Mouse (Mus musculus) liver, adult 2 months (tissue): Measurements from ENCODE around the gene Nt5c3b. TPM values are rescaled to one million over a fixed set of nuclear protein-coding genes. Genes with fewer than 3 reads are reported as not detected.

Experiments
- DNase-seq: peaks from one replicate; pipeline ENCODE4 v3.0.0-alpha.2; 2011; ENCODE audit warnings: low read depth, low spot score; ENCODE audit errors: extremely low read depth
- H3K27ac ChIP-seq: fragments of 200-500 bp; replicated peaks from 2 replicates; pipeline ENCODE4 v1.5.1; 2012; ENCODE audit warnings: low read depth, mild to moderate bottlenecking, control low read depth, inconsistent platforms, low read length; ENCODE audit not compliant: insufficient read depth
- H3K27me3 ChIP-seq: fragments of 200-500 bp; 2 replicates; pipeline ENCODE4 v1.6.1; 2012; ENCODE audit warnings: mild to moderate bottlenecking, moderate library complexity, low read length, inconsistent platforms; ENCODE audit not compliant: control insufficient read depth, insufficient read depth
- H3K36me3 ChIP-seq: fragments of 200-500 bp; 2 replicates; pipeline ENCODE4 v1.6.1; 2012; ENCODE audit warnings: low read length, inconsistent platforms; ENCODE audit not compliant: control insufficient read depth, insufficient read depth
- H3K4me1 ChIP-seq: fragments of 200-500 bp; 2 replicates; pipeline ENCODE4 v1.6.1; 2011; ENCODE audit warnings: low read length; ENCODE audit not compliant: control insufficient read depth, insufficient read depth
- H3K4me3 ChIP-seq: fragments of 200-500 bp; 2 replicates; pipeline ENCODE4 v1.5.1; 2011; ENCODE audit warnings: low read depth, mild to moderate bottlenecking, control low read depth, low read length, moderate library complexity; ENCODE audit not compliant: insufficient read depth
- H3K79me2 ChIP-seq: fragments of 200-500 bp; 2 replicates; pipeline ENCODE4 v1.6.1; 2012; ENCODE audit warnings: inconsistent platforms, mild to moderate bottlenecking, low read length, moderate library complexity; ENCODE audit not compliant: control insufficient read depth, insufficient read depth
- H3K9ac ChIP-seq: fragments of 200-500 bp; 2 replicates; pipeline ENCODE4 v1.6.1; 2012; ENCODE audit warnings: low read depth, mild to moderate bottlenecking, control low read depth, inconsistent platforms, low read length
- CTCF ChIP-seq: fragments of 200-500 bp; IDR thresholded peaks from 2 replicates; pipeline ENCODE4 v1.5.1; 2011; ENCODE audit warnings: low read depth, low read length, control low read depth
- POLR2A ChIP-seq: fragments of 200-500 bp; IDR thresholded peaks from 2 replicates; pipeline ENCODE4 v1.6.1; 2011; ENCODE audit warnings: low read length, control low read depth; ENCODE audit not compliant: insufficient read depth; ENCODE audit errors: extremely low read depth
- WGBS: fragments of 180-500 bp; shearing (Covaris S2); methylation state at CpG from one replicate; pipeline ENCODE4 v1.1.7; 2018; 5-methylcytosine and 5-hydroxymethylcytosine counted together
- polyA plus RNA-seq: library from polyadenylated mRNA; depleted of rRNA; stranded (reverse); fragments of >200 nt; gene quantifications from 2 replicates; pipeline ENCODE4 v1.2.3, GENCODE M21; 2012
- total RNA-seq: library from RNA; depleted of rRNA; stranded (reverse); fragments of >200 nt; gene quantifications from 2 replicates; pipeline ENCODE4 v1.2.3, GENCODE M21; 2014

Gene Nt5c3b
- total and polyA plus RNA-seq, 2 experiments, result 4.4 to 4.8 TPM

- 66% methylated on average over 14 of the region's 14 CpGs for WGBS
- peaks cover 28% of the 10 kb centered on the region for H3K4me1 ChIP-seq
- no peak overlapping the region for H3K9ac ChIP-seq
- H3K79me2 ChIP-seq, result peaks cover 25% of the 10 kb centered on the region
- TF ChIP-seq POLR2A (no peak), CTCF (no peak)
- H3K4me3 ChIP-seq, result no peak overlapping the region
- no peak overlapping the region for H3K27ac ChIP-seq
- peaks cover 13% of the 10 kb centered on the region; the same call in 1 of the 2 replicates for H3K36me3 ChIP-seq
- peak; percentile 28 for DNase-seq
- no peaks in the 10 kb centered on the region for H3K27me3 ChIP-seq
Measured at GRCm38 (mm10) chr11:100387589-100388375, 53.8 kb downstream of the Nt5c3b start.

DNA sequence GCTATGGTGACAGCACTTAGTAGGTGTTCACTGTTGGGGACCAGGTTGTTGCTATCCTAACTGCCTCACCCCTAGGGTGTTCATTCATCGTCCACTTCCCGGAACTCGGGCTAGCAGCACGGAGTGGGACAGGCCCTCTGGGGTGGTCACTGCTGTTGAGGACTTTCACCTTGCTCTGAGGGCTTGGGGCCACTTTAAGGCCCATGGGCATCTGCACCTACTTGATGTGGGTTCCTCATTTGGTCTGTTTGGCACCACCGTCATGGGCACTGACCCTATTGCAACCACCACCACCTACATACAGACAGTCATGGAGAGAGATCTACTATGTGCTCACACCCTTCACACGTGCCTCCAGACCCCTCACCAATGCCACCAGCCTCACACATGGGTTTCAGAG is 54.5 kb downstream of the Nt5c3b start:
- peaks cover 25% of the 10 kb centered on the region for H3K79me2 ChIP-seq
- H3K4me1 ChIP-seq, result peaks cover 22% of the 10 kb centered on the region
- peaks cover 14% of the 10 kb centered on the region; the same call in 1 of the 2 replicates for H3K36me3 ChIP-seq
- no peak overlapping the region for H3K9ac ChIP-seq
- H3K27ac ChIP-seq, result no peak overlapping the region
- H3K27me3 ChIP-seq, result no peaks in the 10 kb centered on the region
- TF ChIP-seq CTCF, result no peak
- TF ChIP-seq POLR2A, result no peak
- WGBS, result 96% methylated on average over 6 of the region's 6 CpGs
- DNase-seq, result no peak
- H3K4me3 ChIP-seq, result no peak overlapping the region

- Histone ChIP-seq H3K4me1 (peaks cover 17% of the 10 kb centered on the region), H3K4me3 (no peak overlapping the region), H3K79me2 (peaks cover 25% of the 10 kb centered on the region), H3K9ac (no peak overlapping the region), H3K27ac (no peak overlapping the region), H3K27me3 (no peaks in the 10 kb centered on the region), H3K36me3 (peaks cover 18% of the 10 kb centered on the region; the same call in 1 of the 2 replicates)
- no peak for DNase-seq
- TF ChIP-seq POLR2A (no peak), CTCF (no peak)
- 81% methylated on average over 5 of the region's 5 CpGs for WGBS
Measured at GRCm38 (mm10) chr11:100386586-100386985, 55.0 kb downstream of the Nt5c3b start.

- DNase-seq, result no peak
- Histone ChIP-seq H3K79me2 (peaks cover 19% of the 10 kb centered on the region), H3K27me3 (no peaks in the 10 kb centered on the region), H3K27ac (no peak overlapping the region), H3K36me3 (peaks cover 25% of the 10 kb centered on the region; the same call in 1 of the 2 replicates), H3K4me3 (no peak overlapping the region), H3K4me1 (peaks cover 5% of the 10 kb centered on the region), H3K9ac (no peak overlapping the region)
- 98% methylated on average over 3 of the region's 3 CpGs for WGBS
- TF ChIP-seq POLR2A (no peak), CTCF (no peak)
Measured at GRCm38 (mm10) chr11:100385016-100385415, 56.6 kb downstream of the Nt5c3b start.

DNA sequence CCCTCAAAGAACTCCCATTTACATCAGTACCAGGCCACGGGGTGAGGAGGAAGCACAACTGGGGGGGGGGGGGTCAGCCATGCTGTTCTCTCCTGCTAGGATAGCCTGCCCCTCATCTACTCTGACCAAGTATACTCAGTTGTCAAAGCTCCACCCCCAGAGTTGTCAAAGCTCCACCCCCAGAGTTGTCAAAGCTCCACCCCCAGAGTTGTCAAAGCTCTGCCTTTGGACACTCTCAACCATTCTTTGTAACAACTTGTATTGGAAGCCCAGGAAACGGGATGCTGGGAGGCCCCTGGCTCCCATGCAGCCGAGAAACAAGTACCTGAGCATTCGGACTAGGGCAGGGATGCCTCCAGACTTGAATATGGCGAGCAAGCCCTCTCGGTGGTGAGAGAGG is 58.9 kb downstream of the Nt5c3b start:
- Histone ChIP-seq H3K79me2 (peaks cover 5% of the 10 kb centered on the region; the same call in 1 of the 2 replicates), H3K27me3 (no peaks in the 10 kb centered on the region), H3K27ac (no peak overlapping the region), H3K4me1 (no peaks in the 10 kb centered on the region), H3K36me3 (peaks cover 34% of the 10 kb centered on the region), H3K9ac (no peak overlapping the region), H3K4me3 (no peak overlapping the region)
- no peak for DNase-seq
- WGBS, result 93% methylated on average over 6 of the region's 6 CpGs
- no peak for TF ChIP-seq POLR2A
- TF ChIP-seq CTCF, result no peak

GRCm38 (mm10) chr11:100379311-100379710 is 62.3 kb downstream of the Nt5c3b start:
- WGBS, result 74% methylated on average over 4 of the region's 4 CpGs
- Histone ChIP-seq H3K4me1 (no peaks in the 10 kb centered on the region), H3K9ac (no peak overlapping the region), H3K4me3 (no peak overlapping the region), H3K27me3 (no peaks in the 10 kb centered on the region), H3K27ac (no peak overlapping the region), H3K79me2 (no peaks in the 10 kb centered on the region), H3K36me3 (peaks cover 41% of the 10 kb centered on the region)
- no peak for DNase-seq
- TF ChIP-seq CTCF, result no peak
- no peak for TF ChIP-seq POLR2A
